Mouse (Mus musculus) limb, embryonic 12.5 days (tissue): Measurements from ENCODE around the gene Trim67. TPM values are rescaled to one million over a fixed set of nuclear protein-coding genes. Genes with fewer than 3 reads are reported as not detected.

Source experiments
- ATAC-seq: fragments of 200-750 bp; cut with Nextera tagmentation; 2 replicates; pipeline ENCODE4 v1.8.0; 2017; ENCODE audit warnings: low read depth, moderate TSS enrichment; ENCODE audit not compliant: insufficient number of reproducible peaks, insufficient read depth, low FRiP score, low TSS enrichment
- H3K27ac ChIP-seq: fragments of 300-500 bp; sonication (generic); 2 replicates; pipeline ENCODE4 v1.5.1; 2016; ENCODE audit warnings: mild to moderate bottlenecking, moderate library complexity
- H3K27me3 ChIP-seq: fragments of 300-500 bp; sonication (generic); 2 replicates; pipeline ENCODE4 v1.6.1; 2016; ENCODE audit warnings: mild to moderate bottlenecking, moderate library complexity
- H3K36me3 ChIP-seq: fragments of 300-500 bp; sonication (generic); 2 replicates; pipeline ENCODE4 v1.6.1; 2016; ENCODE audit warnings: mild to moderate bottlenecking, moderate library complexity
- H3K4me1 ChIP-seq: fragments of 300-500 bp; sonication (generic); replicated peaks from 2 replicates; pipeline ENCODE4 v1.6.1; 2016
- H3K4me2 ChIP-seq: fragments of 300-500 bp; sonication (generic); 2 replicates; pipeline ENCODE4 v1.6.1; 2016; ENCODE audit warnings: mild to moderate bottlenecking, moderate library complexity
- H3K4me3 ChIP-seq: fragments of 300-500 bp; sonication (generic); replicated peaks from 2 replicates; pipeline ENCODE4 v1.5.1; 2016; ENCODE audit warnings: mild to moderate bottlenecking
- H3K9ac ChIP-seq: fragments of 300-500 bp; sonication (generic); replicated peaks from 2 replicates; pipeline ENCODE4 v1.6.1; 2016; ENCODE audit warnings: mild to moderate bottlenecking, moderate library complexity
- H3K9me3 ChIP-seq: fragments of 300-500 bp; sonication (generic); 2 replicates; pipeline ENCODE4 v1.6.1; 2016; ENCODE audit warnings: mild to moderate bottlenecking, moderate library complexity
- WGBS: fragments of 180-500 bp; shearing (Covaris S2); methylation state at CpG from one replicate; pipeline ENCODE4 v1.1.7; 2016; 5-methylcytosine and 5-hydroxymethylcytosine counted together
- polyA plus RNA-seq: library from polyadenylated mRNA; unstranded; fragments of >200 nt; fragmentation: Nextera tagmentation; extraction: Ambion mirVana; gene quantifications from 2 replicates; pipeline ENCODE4 v1.2.1, GENCODE M21; 2016

Gene Trim67
- polyA plus RNA-seq, 1 experiment from 2014 or later, result 0.05 TPM

GRCm38 (mm10) chr8:124815870-124816269 is 23.0 kb downstream of the Trim67 start:
- 89% methylated on average over 12 of the region's 12 CpGs for WGBS
- Histone ChIP-seq H3K4me3 (no peak overlapping the region), H3K27me3 (peaks cover 16% of the 10 kb centered on the region), H3K27ac (no peak overlapping the region), H3K4me1 (no peaks in the 10 kb centered on the region), H3K4me2 (no peak overlapping the region), H3K9ac (no peak overlapping the region), H3K36me3 (no peaks in the 10 kb centered on the region), H3K9me3 (peaks cover 14% of the 10 kb centered on the region)
- no peak for ATAC-seq

GRCm38 (mm10) chr8:124816866-124817265 is 24.0 kb downstream of the Trim67 start:
- Histone ChIP-seq H3K36me3 (no peaks in the 10 kb centered on the region), H3K4me1 (no peaks in the 10 kb centered on the region), H3K9me3 (peaks cover 14% of the 10 kb centered on the region), H3K4me3 (no peak overlapping the region), H3K9ac (no peak overlapping the region), H3K27ac (no peak overlapping the region), H3K27me3 (peaks cover 18% of the 10 kb centered on the region), H3K4me2 (no peak overlapping the region)
- WGBS, result 91% methylated on average over 11 of the region's 11 CpGs
- ATAC-seq, result no peak

- Histone ChIP-seq H3K4me1 (no peaks in the 10 kb centered on the region), H3K36me3 (no peaks in the 10 kb centered on the region), H3K9ac (no peak overlapping the region), H3K27ac (no peak overlapping the region), H3K4me2 (no peak overlapping the region), H3K9me3 (peaks cover 14% of the 10 kb centered on the region), H3K4me3 (no peak overlapping the region), H3K27me3 (peaks cover 22% of the 10 kb centered on the region)
- no peak for ATAC-seq
- 90% methylated on average over 3 of the region's 3 CpGs for WGBS
Measured at GRCm38 (mm10) chr8:124817361-124817760, 24.5 kb downstream of the Trim67 start.

- ATAC-seq, result no peak
- Histone ChIP-seq H3K36me3 (no peaks in the 10 kb centered on the region), H3K27ac (no peak overlapping the region), H3K4me2 (no peak overlapping the region), H3K4me3 (no peak overlapping the region), H3K9me3 (peaks cover 14% of the 10 kb centered on the region), H3K9ac (no peak overlapping the region), H3K27me3 (peaks cover 22% of the 10 kb centered on the region), H3K4me1 (no peaks in the 10 kb centered on the region)
- WGBS, result 76% methylated on average over 6 of the region's 6 CpGs
Measured at GRCm38 (mm10) chr8:124819612-124820115, 26.8 kb downstream of the Trim67 start.

GRCm38 (mm10) chr8:124820125-124820524 is 27.2 kb downstream of the Trim67 start:
- Histone ChIP-seq H3K9me3 (peaks cover 14% of the 10 kb centered on the region), H3K4me1 (no peaks in the 10 kb centered on the region), H3K9ac (no peak overlapping the region), H3K4me2 (no peak overlapping the region), H3K4me3 (no peak overlapping the region), H3K27ac (no peak overlapping the region), H3K27me3 (peaks cover 25% of the 10 kb centered on the region), H3K36me3 (no peaks in the 10 kb centered on the region)
- WGBS, result 59% methylated on average over 11 of the region's 11 CpGs
- no peak for ATAC-seq

- Histone ChIP-seq H3K36me3 (no peaks in the 10 kb centered on the region), H3K9me3 (no peaks in the 10 kb centered on the region), H3K27ac (no peak overlapping the region), H3K4me1 (no peaks in the 10 kb centered on the region), H3K4me3 (no peak overlapping the region), H3K27me3 (peaks cover 46% of the 10 kb centered on the region), H3K4me2 (no peak overlapping the region), H3K9ac (no peak overlapping the region)
- ATAC-seq, result no peak
- WGBS, result 78% methylated on average over 6 of the region's 6 CpGs
Measured at GRCm38 (mm10) chr8:124823497-124823896, 30.6 kb downstream of the Trim67 start.

GRCm38 (mm10) chr8:124826658-124827057 is 33.8 kb downstream of the Trim67 start:
- Histone ChIP-seq H3K4me2 (no peak overlapping the region), H3K4me1 (no peaks in the 10 kb centered on the region), H3K27ac (no peak overlapping the region), H3K27me3 (peaks cover 29% of the 10 kb centered on the region), H3K4me3 (no peak overlapping the region), H3K9me3 (no peaks in the 10 kb centered on the region), H3K36me3 (no peaks in the 10 kb centered on the region), H3K9ac (no peak overlapping the region)
- WGBS, result 26% methylated on average over 7 of the region's 7 CpGs
- ATAC-seq, result no peak

- Histone ChIP-seq H3K27me3 (peaks cover 24% of the 10 kb centered on the region), H3K36me3 (no peaks in the 10 kb centered on the region), H3K27ac (no peak overlapping the region), H3K4me2 (no peak overlapping the region), H3K9me3 (no peaks in the 10 kb centered on the region), H3K4me3 (no peak overlapping the region), H3K9ac (no peak overlapping the region), H3K4me1 (no peaks in the 10 kb centered on the region)
- 4% methylated on average over 5 of the region's 5 CpGs for WGBS
- no peak for ATAC-seq
Measured at GRCm38 (mm10) chr8:124827387-124827786, 34.5 kb downstream of the Trim67 start.

GRCm38 (mm10) chr8:124828561-124829240 is 35.8 kb downstream of the Trim67 start:
- no peaks in the 10 kb centered on the region for H3K9me3 ChIP-seq

GRCm38 (mm10) chr8:124830050-124830449 is 37.2 kb downstream of the Trim67 start:
- H3K27me3 ChIP-seq, result peaks cover 22% of the 10 kb centered on the region
- no peak overlapping the region for H3K27ac ChIP-seq
- H3K4me3 ChIP-seq, result no peak overlapping the region
- no peak overlapping the region for H3K4me2 ChIP-seq
- peaks cover 14% of the 10 kb centered on the region; the same call in 1 of the 2 replicates for H3K4me1 ChIP-seq
- no peaks in the 10 kb centered on the region for H3K9me3 ChIP-seq
- H3K9ac ChIP-seq, result no peak overlapping the region
- 79% methylated on average over 13 of the region's 13 CpGs for WGBS
- H3K36me3 ChIP-seq, result no peaks in the 10 kb centered on the region
- ATAC-seq, result no peak

More at GRCm38 (mm10) chr8:124828561-124829240, 35.8 kb downstream of the Trim67 start:
- Histone ChIP-seq H3K4me3 (no peak overlapping the region), H3K36me3 (no peaks in the 10 kb centered on the region), H3K27me3 (peaks cover 24% of the 10 kb centered on the region), H3K27ac (no peak overlapping the region), H3K4me2 (no peak overlapping the region), H3K4me1 (peaks cover under 1% of the 10 kb centered on the region; the same call in 1 of the 2 replicates), H3K9ac (no peak overlapping the region)
- WGBS, result 80% methylated on average over 24 of the region's 24 CpGs
- ATAC-seq, result no peak

- peaks cover 15% of the 10 kb centered on the region for H3K27me3 ChIP-seq
Measured at GRCm38 (mm10) chr8:124831531-124831930, 38.6 kb downstream of the Trim67 start.

GRCm38 (mm10) chr8:124831941-124832340 is 39.0 kb downstream of the Trim67 start:
- Histone ChIP-seq H3K9ac (no peak overlapping the region), H3K4me2 (no peak overlapping the region), H3K4me1 (peaks cover 14% of the 10 kb centered on the region; the same call in 1 of the 2 replicates), H3K36me3 (no peaks in the 10 kb centered on the region), H3K4me3 (no peak overlapping the region), H3K27me3 (peaks cover 11% of the 10 kb centered on the region), H3K27ac (no peak overlapping the region), H3K9me3 (no peaks in the 10 kb centered on the region)
- no peak for ATAC-seq
- WGBS, result 89% methylated on average over 6 of the region's 6 CpGs

More at GRCm38 (mm10) chr8:124831531-124831930, 38.6 kb downstream of the Trim67 start:
- no peak overlapping the region for H3K27ac ChIP-seq
- no peak overlapping the region for H3K9ac ChIP-seq
- H3K4me1 ChIP-seq, result peaks cover 14% of the 10 kb centered on the region; the same call in 1 of the 2 replicates
- WGBS, result 78% methylated on average over 6 of the region's 6 CpGs
- H3K4me2 ChIP-seq, result no peak overlapping the region
- no peak overlapping the region for H3K4me3 ChIP-seq
- H3K36me3 ChIP-seq, result no peaks in the 10 kb centered on the region
- H3K9me3 ChIP-seq, result no peaks in the 10 kb centered on the region
- no peak for ATAC-seq
